Mouse (Mus musculus): ENCODE results near the gene Gpatch4. TPM values are rescaled to one million over a fixed set of nuclear protein-coding genes. Genes with fewer than 3 reads are reported as not detected.

Gpatch4 gene
- polyA plus RNA-seq, 1 experiment from 2014 or later = 15.4 TPM

GRCm38 (mm10) chr3:88102611-88103010 lies 59.7 kb downstream of the Gpatch4 start:
- no peak overlapping the region for H3K4me2 ChIP-seq
- no peak overlapping the region for H3K4me3 ChIP-seq
- peak overlapping the region; percentile 43; the same call in 1 of the 2 replicates for H3K27ac ChIP-seq
- peaks cover 89% of the 10 kb centered on the region for H3K36me3 ChIP-seq
- no peak overlapping the region for H3K9ac ChIP-seq
- H3K4me1 ChIP-seq (replicated peaks) = no peaks in the 10 kb centered on the region
- no peak for ATAC-seq (replicated peaks; ENCODE audit: insufficient number of reproducible peaks, insufficient read depth, low FRiP score, low read depth)
- H3K27me3 ChIP-seq = no peaks in the 10 kb centered on the region
- H3K9me3 ChIP-seq (replicated peaks) = no peaks in the 10 kb centered on the region
- 73% methylated on average over 6 of the region's 6 CpGs for WGBS

Other genes with a start within 250 kb of the Gpatch4 start
- gene Ntrk1, start 247.9 kb upstream of the Gpatch4 start, polyA plus RNA-seq (2015; fragmentation: Nextera tagmentation; extraction: Ambion mirVana) = 0.40 and 4.9 TPM in 2 replicates
- 0.08 and 0.11 TPM in 2 replicates for gene Insrr, start 246.2 kb upstream of the Gpatch4 start, polyA plus RNA-seq (2015; fragmentation: Nextera tagmentation; extraction: Ambion mirVana)
- 17.4 and 25.4 TPM in 2 replicates for gene Pear1, start 218.8 kb upstream of the Gpatch4 start, polyA plus RNA-seq (2015; fragmentation: Nextera tagmentation; extraction: Ambion mirVana)
- 0.37 and 3.8 TPM in 2 replicates for gene Sh2d2a, start 196.4 kb upstream of the Gpatch4 start, polyA plus RNA-seq (2015; fragmentation: Nextera tagmentation; extraction: Ambion mirVana)
- 11.3 and 12.7 TPM in 2 replicates for gene Prcc, start 157.5 kb upstream of the Gpatch4 start, polyA plus RNA-seq (2015; fragmentation: Nextera tagmentation; extraction: Ambion mirVana)
- gene Hdgf, start 136.8 kb upstream of the Gpatch4 start, polyA plus RNA-seq (2015; fragmentation: Nextera tagmentation; extraction: Ambion mirVana) = 134 and 161 TPM in 2 replicates
- 59.2 and 60.6 TPM in 2 replicates for gene Mrpl24, start 123.6 kb upstream of the Gpatch4 start, polyA plus RNA-seq (2015; fragmentation: Nextera tagmentation; extraction: Ambion mirVana)
- gene Isg20l2, start 112.8 kb upstream of the Gpatch4 start, polyA plus RNA-seq (2015; fragmentation: Nextera tagmentation; extraction: Ambion mirVana) = 23.9 and 33.3 TPM in 2 replicates
- 12.2 and 17.4 TPM in 2 replicates for gene Rrnad1, start 112.4 kb upstream of the Gpatch4 start, polyA plus RNA-seq (2015; fragmentation: Nextera tagmentation; extraction: Ambion mirVana)
- gene Crabp2, start 94.4 kb upstream of the Gpatch4 start, polyA plus RNA-seq (2015; fragmentation: Nextera tagmentation; extraction: Ambion mirVana) = 4.1 and 20.1 TPM in 2 replicates
- gene Nes, start 72.0 kb upstream of the Gpatch4 start, polyA plus RNA-seq (2015; fragmentation: Nextera tagmentation; extraction: Ambion mirVana) = 14.8 and 16.1 TPM in 2 replicates
- 0.24 and 0.34 TPM in 2 replicates for gene Bcan, start 42.9 kb upstream of the Gpatch4 start, polyA plus RNA-seq (2015; fragmentation: Nextera tagmentation; extraction: Ambion mirVana)
- 0.15 TPM in 1 of 2 replicates, not detected in the other for gene Hapln2, start 15.5 kb upstream of the Gpatch4 start, polyA plus RNA-seq (2015; fragmentation: Nextera tagmentation; extraction: Ambion mirVana)
- gene Naxe, start 15.4 kb downstream of the Gpatch4 start, polyA plus RNA-seq (2015; fragmentation: Nextera tagmentation; extraction: Ambion mirVana) = 137 and 155 TPM in 2 replicates
- gene Ttc24, start 35.2 kb downstream of the Gpatch4 start, polyA plus RNA-seq (2015; fragmentation: Nextera tagmentation; extraction: Ambion mirVana) = 0.32 TPM in 1 of 2 replicates, not detected in the other
- 21.1 and 25.1 TPM in 2 replicates for gene Iqgap3, start 38.9 kb downstream of the Gpatch4 start, polyA plus RNA-seq (2015; fragmentation: Nextera tagmentation; extraction: Ambion mirVana)
- gene Mef2d, start 99.3 kb downstream of the Gpatch4 start, polyA plus RNA-seq (2015; fragmentation: Nextera tagmentation; extraction: Ambion mirVana) = 35.4 and 43.2 TPM in 2 replicates
- gene Rhbg, start 211.6 kb downstream of the Gpatch4 start, polyA plus RNA-seq (2015; fragmentation: Nextera tagmentation; extraction: Ambion mirVana) = 0.13 and 0.14 TPM in 2 replicates
- gene Gm38392, start 244.1 kb downstream of the Gpatch4 start, polyA plus RNA-seq (2015; fragmentation: Nextera tagmentation; extraction: Ambion mirVana) = 0.20 TPM in 1 of 2 replicates, not detected in the other